Mouse (Mus musculus): ENCODE results near the gene Zfp987.
"Not testable (repeated sequence)": the region's sequence is repeated elsewhere in the genome, so short reads cannot be mapped to it uniquely, and the experiment has no call there.

DNA sequence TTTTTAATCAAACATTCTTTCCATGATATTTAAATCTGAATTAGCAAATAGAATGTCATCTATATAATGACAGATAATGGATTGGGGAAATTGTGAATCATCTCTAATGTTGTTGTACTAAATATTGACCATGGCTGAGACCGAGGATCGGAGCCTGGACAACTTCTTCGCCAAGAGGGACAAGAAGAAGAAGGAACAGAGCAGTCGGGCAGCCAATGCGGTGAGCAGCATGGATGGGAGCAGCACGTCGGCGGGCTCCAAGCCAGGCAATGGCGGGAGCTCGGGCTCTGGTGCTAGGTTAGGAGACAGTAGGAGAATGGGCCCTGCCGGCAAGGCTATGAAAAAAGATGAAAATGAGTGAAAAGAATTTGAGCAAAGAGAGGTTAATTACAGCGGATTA is 38.5 kb upstream of the Zfp987 start:
- not testable (repeated sequence) for TF ChIP-seq CTCF, EP300 (IDR thresholded peaks at IDR 0.05)

All from lung, postnatal 0 days (tissue).